Mouse (Mus musculus): ENCODE data around the gene Glt6d1. TPM values are rescaled to one million over a fixed set of nuclear protein-coding genes. Genes with fewer than 3 reads are reported as not detected.

The Glt6d1 gene
- polyA plus RNA-seq, 1 experiment from 2014 or later: not detected

DNA sequence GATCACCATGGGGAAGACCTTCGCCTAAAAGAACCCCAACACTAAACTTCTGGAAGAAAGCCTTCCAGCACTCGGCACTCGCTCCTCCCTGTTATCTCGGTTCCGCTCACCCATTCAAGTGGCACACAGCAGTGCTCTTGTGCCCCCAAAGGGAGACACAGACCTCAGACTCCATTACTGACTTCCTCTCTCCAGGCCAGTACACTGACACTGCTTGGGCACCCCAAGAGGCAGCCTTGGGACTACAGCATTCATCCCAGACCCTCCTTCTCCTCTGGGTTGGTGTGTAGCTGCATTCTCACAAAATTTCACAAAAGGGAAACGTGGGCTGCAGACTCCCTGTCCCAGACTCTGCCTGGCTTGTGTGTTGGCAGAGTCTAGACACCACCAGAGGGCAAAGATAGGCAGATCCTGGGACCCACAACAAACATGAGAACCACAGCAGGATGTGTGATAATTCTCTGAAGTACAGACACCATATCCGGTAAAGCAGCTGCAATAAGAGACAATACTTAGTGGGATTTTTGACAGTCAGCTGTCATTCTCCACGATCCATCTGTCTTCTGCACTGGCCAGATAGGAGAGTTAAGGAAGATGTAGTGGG lies 12.8 kb upstream of the Glt6d1 start:
- H3K27ac ChIP-seq (ENCODE audit: low read depth, low read length): no peak overlapping the region
- H3K36me3 ChIP-seq (ENCODE audit: control insufficient read depth, insufficient read depth, low read length): no peaks in the 10 kb centered on the region
- no peaks in the 10 kb centered on the region for H3K27me3 ChIP-seq (ENCODE audit: control insufficient read depth, insufficient read depth, low read length)
- no peaks in the 10 kb centered on the region for H3K9me3 ChIP-seq (ENCODE audit: control insufficient read depth, low read length)
- no peak overlapping the region for H3K4me3 ChIP-seq (ENCODE audit: low read depth, low read length)
- no peak for ATAC-seq (replicated peaks; ENCODE audit: low FRiP score)
- no peak overlapping the region for H3K4me2 ChIP-seq (ENCODE audit: low read depth, low read length, severe bottlenecking)
- WGBS: 78% methylated on average over 8 of the region's 8 CpGs
- no peak overlapping the region for H3K9ac ChIP-seq (ENCODE audit: low read length)
- no peaks in the 10 kb centered on the region for H3K4me1 ChIP-seq (replicated peaks; ENCODE audit: control insufficient read depth, insufficient read depth, low read length)
- DNase-seq (ENCODE audit: low spot score): no peak

DNA sequence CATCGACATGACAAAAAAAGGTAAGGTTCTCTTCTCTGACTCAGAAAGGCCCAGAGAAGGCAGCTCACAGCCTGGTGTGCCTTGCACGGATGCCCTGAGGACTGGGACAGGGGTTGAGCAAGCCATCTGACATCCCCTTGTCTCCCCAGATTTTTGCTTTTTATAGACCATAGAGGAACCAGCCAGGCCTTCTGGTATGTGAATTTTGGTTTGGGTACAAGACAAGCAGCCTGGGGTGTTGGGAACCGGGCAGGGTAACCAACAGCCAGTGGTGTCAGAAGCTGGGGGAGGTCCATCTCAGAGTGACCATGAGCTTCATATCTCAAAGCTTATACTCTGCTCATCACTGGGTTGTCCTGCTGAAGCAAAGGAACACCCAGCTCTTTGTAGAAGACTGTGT lies 9.1 kb upstream of the Glt6d1 start:
- Histone ChIP-seq H3K4me2 (ENCODE audit: low read depth, low read length, severe bottlenecking) (no peak overlapping the region), H3K36me3 (ENCODE audit: control insufficient read depth, insufficient read depth, low read length) (no peaks in the 10 kb centered on the region), H3K27me3 (ENCODE audit: control insufficient read depth, insufficient read depth, low read length) (no peaks in the 10 kb centered on the region), H3K4me1 (replicated peaks; ENCODE audit: control insufficient read depth, insufficient read depth, low read length) (no peaks in the 10 kb centered on the region), H3K27ac (ENCODE audit: low read depth, low read length) (no peak overlapping the region), H3K9ac (ENCODE audit: low read length) (no peak overlapping the region), H3K9me3 (ENCODE audit: control insufficient read depth, low read length) (no peaks in the 10 kb centered on the region), H3K4me3 (ENCODE audit: low read depth, low read length) (no peak overlapping the region)
- 87% methylated on average over 3 of the region's 3 CpGs for WGBS
- ATAC-seq (replicated peaks; ENCODE audit: low FRiP score) (no peak), DNase-seq (ENCODE audit: low spot score) (no peak)

DNA sequence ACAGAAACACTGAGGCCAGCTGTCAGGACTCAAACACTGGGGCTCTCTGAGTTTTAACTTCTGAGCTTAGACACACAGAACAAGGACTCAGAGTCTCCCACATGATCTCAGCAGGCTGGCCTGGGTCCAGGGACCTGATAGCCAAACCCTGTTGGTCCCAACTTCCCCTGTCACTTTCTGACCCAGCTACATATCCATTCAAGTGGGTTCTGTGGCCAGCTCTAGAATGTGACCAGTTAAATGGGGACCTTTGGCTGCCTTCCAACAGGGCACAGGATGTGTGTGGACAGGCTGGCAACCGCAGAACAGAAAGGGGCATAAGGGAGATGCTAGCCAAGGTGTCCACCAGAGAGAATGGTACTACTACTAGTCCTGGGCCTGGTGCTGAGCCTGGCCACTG lies 7.2 kb upstream of the Glt6d1 start, which contains the start of gene Lcn9:
Lcn9 (plus strand) TSS at position 348 of the 400 bp plus-strand sequence.
- no peak for DNase-seq (ENCODE audit: low spot score)
- no peaks in the 10 kb centered on the region for H3K9me3 ChIP-seq (ENCODE audit: control insufficient read depth, low read length)
- H3K4me2 ChIP-seq (ENCODE audit: low read depth, low read length, severe bottlenecking): no peak within 1 kb of the TSS
- H3K36me3 ChIP-seq (ENCODE audit: control insufficient read depth, insufficient read depth, low read length): no peaks in the 10 kb centered on the region
- H3K4me3 ChIP-seq (ENCODE audit: low read depth, low read length): no peak within 1 kb of the TSS
- no peak within 1 kb of the TSS for H3K27ac ChIP-seq (ENCODE audit: low read depth, low read length)
- H3K4me1 ChIP-seq (replicated peaks; ENCODE audit: control insufficient read depth, insufficient read depth, low read length): no peaks in the 10 kb centered on the region
- H3K27me3 ChIP-seq (ENCODE audit: control insufficient read depth, insufficient read depth, low read length): no peaks in the 10 kb centered on the region
- 83% methylated on average over 1 of the region's 1 CpGs for WGBS
- no peak within 1 kb of the TSS for H3K9ac ChIP-seq (ENCODE audit: low read length)
- no peak for ATAC-seq (replicated peaks; ENCODE audit: low FRiP score)

DNA sequence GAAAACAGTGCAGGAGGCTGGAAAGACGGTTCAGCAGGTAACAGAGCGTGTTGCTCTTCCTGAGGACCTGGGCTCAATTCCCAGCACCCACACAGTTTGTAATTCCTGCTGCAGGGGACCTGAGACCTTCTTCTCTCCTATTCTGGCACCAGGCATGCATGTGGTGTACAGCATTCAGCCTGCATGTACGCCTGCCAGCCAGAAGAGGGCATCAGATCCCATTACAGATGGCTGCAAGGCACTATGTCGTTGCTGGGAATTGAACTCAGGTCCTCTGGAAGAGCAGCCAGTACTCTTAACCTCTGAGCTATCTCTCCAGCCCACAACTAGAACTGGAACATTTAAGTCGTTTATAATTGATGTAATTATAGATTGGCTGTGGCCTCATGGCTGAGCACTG lies 2.3 kb downstream of the Glt6d1 start:
- no peak for DNase-seq (ENCODE audit: low spot score)
- H3K27me3 ChIP-seq (ENCODE audit: control insufficient read depth, insufficient read depth, low read length): no peaks in the 10 kb centered on the region
- no peak for ATAC-seq (replicated peaks; ENCODE audit: low FRiP score)
- 82% methylated on average over 5 of the region's 5 CpGs for WGBS
- no peaks in the 10 kb centered on the region for H3K4me1 ChIP-seq (replicated peaks; ENCODE audit: control insufficient read depth, insufficient read depth, low read length)
- no peak overlapping the region for H3K4me2 ChIP-seq (ENCODE audit: low read depth, low read length, severe bottlenecking)
- no peak overlapping the region for H3K9ac ChIP-seq (ENCODE audit: low read length)
- H3K27ac ChIP-seq (ENCODE audit: low read depth, low read length): no peak overlapping the region
- H3K9me3 ChIP-seq (ENCODE audit: control insufficient read depth, low read length): no peaks in the 10 kb centered on the region
- no peaks in the 10 kb centered on the region for H3K36me3 ChIP-seq (ENCODE audit: control insufficient read depth, insufficient read depth, low read length)
- no peak overlapping the region for H3K4me3 ChIP-seq (ENCODE audit: low read depth, low read length)

DNA sequence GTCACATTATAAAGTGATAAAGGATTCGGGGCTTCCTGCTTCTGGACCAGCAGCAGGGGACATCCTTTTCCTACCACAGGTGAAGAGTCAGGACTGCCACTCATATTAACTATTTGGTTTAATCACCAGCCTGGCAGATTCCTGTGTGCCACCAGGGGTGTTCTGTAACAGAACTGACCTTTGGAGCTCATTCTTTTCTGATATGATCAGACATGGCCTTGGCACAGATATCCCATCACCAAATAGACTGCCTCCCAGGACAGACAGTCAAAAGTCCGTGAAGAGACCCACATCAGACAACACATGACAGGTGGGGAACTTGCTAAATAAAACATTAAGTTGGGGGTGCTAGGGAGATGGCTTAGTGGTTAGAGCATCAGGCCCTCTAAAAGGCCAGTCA lies 3.9 kb downstream of the Glt6d1 start:
- H3K27me3 ChIP-seq (ENCODE audit: control insufficient read depth, insufficient read depth, low read length): no peaks in the 10 kb centered on the region
- no peak for ATAC-seq (replicated peaks; ENCODE audit: low FRiP score)
- no peaks in the 10 kb centered on the region for H3K36me3 ChIP-seq (ENCODE audit: control insufficient read depth, insufficient read depth, low read length)
- no peak overlapping the region for H3K4me3 ChIP-seq (ENCODE audit: low read depth, low read length)
- no peak for DNase-seq (ENCODE audit: low spot score)
- WGBS: 83% methylated on average over 2 of the region's 2 CpGs
- H3K27ac ChIP-seq (ENCODE audit: low read depth, low read length): no peak overlapping the region
- no peak overlapping the region for H3K4me2 ChIP-seq (ENCODE audit: low read depth, low read length, severe bottlenecking)
- no peaks in the 10 kb centered on the region for H3K9me3 ChIP-seq (ENCODE audit: control insufficient read depth, low read length)
- H3K9ac ChIP-seq (ENCODE audit: low read length): no peak overlapping the region
- no peaks in the 10 kb centered on the region for H3K4me1 ChIP-seq (replicated peaks; ENCODE audit: control insufficient read depth, insufficient read depth, low read length)

DNA sequence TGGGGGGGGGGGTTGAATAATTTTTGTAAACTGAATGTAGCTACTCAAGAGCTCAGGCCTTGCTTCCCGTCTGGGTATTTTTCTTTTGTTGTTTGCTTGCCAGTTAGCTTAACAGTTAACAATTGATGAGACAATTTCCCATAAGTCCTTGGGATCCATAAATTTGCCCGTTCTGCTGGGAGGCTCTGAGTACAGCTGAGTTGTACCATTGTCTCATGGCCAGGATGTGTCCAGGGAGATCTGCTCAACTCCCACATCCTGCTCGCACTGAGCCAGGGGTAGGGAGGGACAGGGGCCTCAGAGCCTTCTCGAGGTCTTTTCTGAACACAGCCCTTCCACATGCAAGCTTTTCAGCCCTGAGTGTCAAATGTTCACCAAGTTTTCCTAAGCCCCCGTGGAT lies 17.6 kb downstream of the Glt6d1 start:
- Histone ChIP-seq H3K27ac (ENCODE audit: low read depth, low read length) (no peak overlapping the region), H3K4me2 (ENCODE audit: low read depth, low read length, severe bottlenecking) (no peak overlapping the region), H3K4me3 (ENCODE audit: low read depth, low read length) (no peak overlapping the region), H3K4me1 (replicated peaks; ENCODE audit: control insufficient read depth, insufficient read depth, low read length) (no peaks in the 10 kb centered on the region; the same call in 1 of the 2 replicates), H3K9me3 (ENCODE audit: control insufficient read depth, low read length) (no peaks in the 10 kb centered on the region), H3K27me3 (ENCODE audit: control insufficient read depth, insufficient read depth, low read length) (no peaks in the 10 kb centered on the region), H3K36me3 (ENCODE audit: control insufficient read depth, insufficient read depth, low read length) (no peaks in the 10 kb centered on the region), H3K9ac (ENCODE audit: low read length) (no peak overlapping the region)
- DNase-seq (ENCODE audit: low spot score): no peak
- no peak for ATAC-seq (replicated peaks; ENCODE audit: low FRiP score)
- WGBS: 63% methylated on average over 5 of the region's 5 CpGs

DNA sequence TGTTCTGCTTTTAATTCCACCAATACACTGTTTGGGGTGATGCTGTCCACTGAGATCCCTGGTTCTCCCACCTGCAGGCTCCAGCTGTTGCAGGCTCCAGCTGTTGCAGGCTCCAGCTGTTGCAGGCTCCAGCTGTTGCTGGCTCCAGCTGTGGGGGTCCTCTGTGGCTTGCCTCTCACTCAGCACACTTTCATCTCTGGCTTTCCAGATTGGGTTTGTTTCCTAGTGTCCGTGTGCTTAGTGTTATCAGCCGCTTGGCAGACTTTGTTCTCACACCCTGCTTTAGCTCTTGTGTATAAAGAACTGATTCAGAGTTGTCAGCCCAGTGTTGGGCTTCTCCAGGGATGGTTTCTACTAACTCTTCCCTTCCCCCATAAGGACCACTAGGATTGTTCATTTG lies 18.0 kb downstream of the Glt6d1 start:
- Histone ChIP-seq H3K9me3 (ENCODE audit: control insufficient read depth, low read length) (no peaks in the 10 kb centered on the region), H3K27me3 (ENCODE audit: control insufficient read depth, insufficient read depth, low read length) (no peaks in the 10 kb centered on the region), H3K36me3 (ENCODE audit: control insufficient read depth, insufficient read depth, low read length) (no peaks in the 10 kb centered on the region), H3K4me1 (replicated peaks; ENCODE audit: control insufficient read depth, insufficient read depth, low read length) (no peaks in the 10 kb centered on the region; the same call in 1 of the 2 replicates), H3K4me2 (ENCODE audit: low read depth, low read length, severe bottlenecking) (no peak overlapping the region), H3K4me3 (ENCODE audit: low read depth, low read length) (no peak overlapping the region), H3K27ac (ENCODE audit: low read depth, low read length) (no peak overlapping the region), H3K9ac (ENCODE audit: low read length) (no peak overlapping the region)
- WGBS: 63% methylated on average over 2 of the region's 2 CpGs
- DNase-seq (ENCODE audit: low spot score) (no peak), ATAC-seq (replicated peaks; ENCODE audit: low FRiP score) (no peak)

DNA sequence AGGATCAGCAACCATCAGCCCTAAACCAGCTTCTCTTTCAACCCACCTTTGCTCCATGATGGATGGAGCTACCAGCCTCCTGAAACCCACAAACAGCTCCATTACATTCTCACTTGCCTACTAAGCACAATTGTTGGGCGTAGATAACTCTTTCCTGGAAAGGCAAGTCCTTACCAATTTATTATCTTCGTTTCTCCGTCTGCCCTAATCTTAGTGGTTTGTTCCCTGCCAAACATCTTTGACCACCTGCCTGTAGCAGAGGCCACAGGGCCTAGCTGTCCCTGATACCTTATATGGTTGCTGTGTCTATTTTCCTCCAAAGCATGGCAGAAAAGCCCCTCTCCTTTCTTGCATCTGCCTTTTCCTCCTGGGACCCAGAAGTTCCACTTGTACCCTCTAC lies 26.6 kb downstream of the Glt6d1 start:
- Histone ChIP-seq H3K9me3 (ENCODE audit: control insufficient read depth, low read length) (no peaks in the 10 kb centered on the region), H3K27me3 (ENCODE audit: control insufficient read depth, insufficient read depth, low read length) (no peaks in the 10 kb centered on the region), H3K36me3 (ENCODE audit: control insufficient read depth, insufficient read depth, low read length) (no peaks in the 10 kb centered on the region), H3K4me2 (ENCODE audit: low read depth, low read length, severe bottlenecking) (no peak overlapping the region), H3K4me1 (replicated peaks; ENCODE audit: control insufficient read depth, insufficient read depth, low read length) (no peaks in the 10 kb centered on the region), H3K27ac (ENCODE audit: low read depth, low read length) (no peak overlapping the region), H3K9ac (ENCODE audit: low read length) (no peak overlapping the region), H3K4me3 (ENCODE audit: low read depth, low read length) (no peak overlapping the region)
- ATAC-seq (replicated peaks; ENCODE audit: low FRiP score): no peak
- WGBS: 91% methylated on average over 3 of the region's 3 CpGs
- no peak for DNase-seq (ENCODE audit: low spot score)

DNA sequence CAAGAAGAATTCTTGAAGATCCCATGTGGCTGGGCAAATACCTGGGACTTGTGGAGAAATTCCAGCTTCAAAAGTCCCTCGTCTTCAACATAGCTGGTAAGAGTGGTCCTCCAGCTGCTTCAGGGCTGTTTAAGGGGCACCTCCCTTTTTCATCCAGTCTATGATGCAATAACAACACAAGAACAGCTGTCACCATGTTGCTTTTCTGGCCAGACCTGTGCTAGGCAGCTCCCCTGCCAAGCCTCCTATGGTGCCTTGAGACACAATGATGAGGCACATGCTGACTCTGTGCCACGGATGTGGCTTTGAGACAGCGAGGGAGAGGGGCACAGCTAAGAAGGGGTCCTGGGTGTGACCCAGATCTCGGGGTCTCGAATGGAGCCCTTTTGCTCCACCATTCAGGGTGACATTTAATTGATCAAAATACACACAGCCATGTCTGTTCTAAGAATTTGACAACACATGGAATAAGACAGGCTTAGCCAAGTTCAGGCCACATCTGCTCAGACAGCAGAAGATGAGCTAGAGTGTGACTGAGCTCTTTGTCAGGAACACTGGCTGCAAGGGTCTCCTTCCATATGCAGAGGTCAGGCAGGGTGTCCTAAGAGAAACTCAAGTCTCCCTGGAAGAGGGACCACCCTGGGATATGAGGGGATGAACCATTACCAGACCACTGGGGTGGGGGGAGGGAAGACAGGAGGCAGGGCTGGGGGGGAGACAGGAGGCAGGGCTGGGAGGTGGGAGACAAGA lies 29.9 kb downstream of the Glt6d1 start:
- no peak overlapping the region for H3K4me2 ChIP-seq (ENCODE audit: low read depth, low read length, severe bottlenecking)
- no peak overlapping the region for H3K9ac ChIP-seq (ENCODE audit: low read length)
- H3K27me3 ChIP-seq (ENCODE audit: control insufficient read depth, insufficient read depth, low read length): no peaks in the 10 kb centered on the region
- no peak overlapping the region for H3K27ac ChIP-seq (ENCODE audit: low read depth, low read length)
- ATAC-seq (replicated peaks; ENCODE audit: low FRiP score): no peak
- H3K36me3 ChIP-seq (ENCODE audit: control insufficient read depth, insufficient read depth, low read length): no peaks in the 10 kb centered on the region
- no peak overlapping the region for H3K4me3 ChIP-seq (ENCODE audit: low read depth, low read length)
- no peak for DNase-seq (ENCODE audit: low spot score)
- H3K9me3 ChIP-seq (ENCODE audit: control insufficient read depth, low read length): no peaks in the 10 kb centered on the region
- WGBS: 83% methylated on average over 5 of the region's 5 CpGs
- no peaks in the 10 kb centered on the region for H3K4me1 ChIP-seq (replicated peaks; ENCODE audit: control insufficient read depth, insufficient read depth, low read length)

Measured in forebrain, embryonic 11.5 days (tissue).